In the genomic region with DNA sequence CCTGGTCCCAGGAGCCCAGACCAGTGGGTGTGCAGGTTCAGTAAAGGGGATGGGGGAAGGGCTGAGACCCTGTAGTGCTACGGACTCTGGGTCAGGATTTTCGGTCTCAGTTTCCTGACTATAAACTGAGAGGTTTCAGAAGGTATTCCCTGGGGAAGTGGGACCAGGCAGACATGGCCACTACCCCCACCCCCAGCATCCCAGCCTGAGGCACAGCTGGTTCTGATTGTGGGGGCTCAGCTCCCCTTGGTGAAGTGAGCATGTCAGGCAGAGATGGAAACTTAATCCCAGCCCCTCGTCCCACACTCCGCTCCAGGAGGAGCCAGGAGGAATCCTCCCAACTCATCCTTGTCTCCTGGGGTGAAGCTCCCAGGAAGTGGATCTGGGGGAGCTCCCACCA, we compare ENCODE assay signal across 22 mouse cellular contexts. TPM values are rescaled to one million over a fixed set of nuclear protein-coding genes. Genes with fewer than 3 reads are reported as not detected.
"Had no signal": no experiment of that assay in that cellular context is flagged by ENCODE, and none has a peak within 500 bp of the region (broad histone marks: within the 10 kb centered on the region; RNA-seq: fewer than 3 reads in every experiment).

No protein-coding gene starts in this region.

- H3K4me1 ChIP-seq: midbrain, embryonic 15.5 days had no signal

- H3K9me3 ChIP-seq: megakaryocyte, embryonic 14.5 days; midbrain, embryonic 15.5 days; neural tube, embryonic 13.5 days had no signal

- H3K4me3 ChIP-seq: megakaryocyte, embryonic 14.5 days; midbrain, embryonic 15.5 days; neural tube, embryonic 13.5 days had no signal

- H3K9ac ChIP-seq: liver, embryonic 14.5 days; lung, embryonic 14.5 days; midbrain, embryonic 15.5 days; neural tube, embryonic 13.5 days had no signal

- H3K27ac ChIP-seq: kidney, postnatal 0 days; liver, embryonic 14.5 days; macrophage; midbrain, embryonic 15.5 days; neural tube, embryonic 13.5 days had no signal

- H3K4me2 ChIP-seq: lung, embryonic 14.5 days; midbrain, embryonic 11.5 days; midbrain, embryonic 15.5 days; neural tube, embryonic 13.5 days had no signal

- ATAC-seq: midbrain, embryonic 15.5 days had no signal

- DNase-seq: kidney, adult 9 months; kidney, postnatal 36 days; left cerebral cortex, postnatal 4 days; lung, embryonic 14.5 days; lung, postnatal 14 days; retina, postnatal 1 day; right cerebral cortex, postnatal 4 days; spleen, adult 18-20 months; thymus, adult 18-20 months; thymus, postnatal 14 days had no signal

- H3K27me3 ChIP-seq: midbrain, embryonic 15.5 days had no signal

- H3K36me3 ChIP-seq: midbrain, embryonic 15.5 days; neural tube, embryonic 13.5 days had no signal

RNA-seq across cellular contexts. Expression of gene Prss38, which starts 12.0 kb away (rescaled TPM):
- total RNA-seq: layer of hippocampus, adult 18-20 months; left cerebral cortex, adult 18-20 months; left cerebral cortex, postnatal 10 days; left cerebral cortex, postnatal 4 days; liver, adult 2 months had no signal
- polyA plus RNA-seq: kidney, postnatal 0 days; liver, adult 2 months; liver, embryonic 14.5 days; lung, embryonic 14.5 days; midbrain, embryonic 11.5 days; neural tube, embryonic 13.5 days; stomach, embryonic 14.5 days had no signal
